Mouse (Mus musculus): ENCODE measurements at regions not wholly inside any gene's neighbourhood (a gene's known extent, or its start where the extent isn't known, plus 50 kb on each side); places are given as distances from the start of the nearest gene placed in this dataset.

- 68% methylated on average over 3 of the region's 3 CpGs for WGBS
- no peak for ATAC-seq (ENCODE audit: insufficient number of reproducible peaks, insufficient read depth, low FRiP score, low read depth)
- Histone ChIP-seq H3K27ac (ENCODE audit: low read length) (no peak overlapping the region), H3K36me3 (ENCODE audit: control insufficient read depth, insufficient read depth, low read length) (no peaks in the 10 kb centered on the region), H3K9me3 (ENCODE audit: control insufficient read depth, low read depth, low read length) (no peaks in the 10 kb centered on the region), H3K27me3 (ENCODE audit: control insufficient read depth, insufficient read depth, low read length) (no peaks in the 10 kb centered on the region), H3K4me1 (ENCODE audit: control insufficient read depth, insufficient read depth, low read length) (no peaks in the 10 kb centered on the region), H3K9ac (replicated peaks; ENCODE audit: low read depth, low read length) (no peak overlapping the region), H3K4me3 (ENCODE audit: low read depth, low read length) (no peak overlapping the region), H3K4me2 (replicated peaks; ENCODE audit: low read depth, low read length) (no peak overlapping the region)
Measured at GRCm38 (mm10) chr13:6374570-6375173, 173.3 kb upstream of the Pitrm1 start.

DNA sequence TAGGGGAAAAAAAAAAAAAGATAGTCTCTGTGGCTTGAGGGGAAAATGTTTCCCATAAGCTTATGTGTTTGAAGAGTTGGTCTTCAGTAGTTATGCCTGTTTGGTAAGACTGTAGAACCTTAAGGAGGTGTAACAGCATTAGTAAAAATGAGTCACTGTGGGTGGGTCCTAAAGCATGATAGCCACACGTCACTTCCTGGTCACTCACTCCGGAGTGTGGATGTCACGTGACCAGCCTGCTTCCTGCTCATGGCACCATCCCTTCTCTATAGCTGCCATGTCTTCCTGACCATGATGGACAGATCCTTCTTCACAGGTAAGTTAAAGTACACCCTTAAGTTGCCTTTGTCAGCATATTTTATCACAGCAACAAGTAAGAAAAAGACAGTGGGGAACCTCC, 170.0 kb upstream of the Pitrm1 start:
- 89% methylated on average over 3 of the region's 3 CpGs for WGBS
- no peak overlapping the region for H3K9ac ChIP-seq (replicated peaks; ENCODE audit: low read depth, low read length)
- H3K27ac ChIP-seq (ENCODE audit: low read length) = no peak overlapping the region
- H3K4me1 ChIP-seq (ENCODE audit: control insufficient read depth, insufficient read depth, low read length) = no peaks in the 10 kb centered on the region
- H3K4me2 ChIP-seq (replicated peaks; ENCODE audit: low read depth, low read length) = no peak overlapping the region
- no peak for ATAC-seq (ENCODE audit: insufficient number of reproducible peaks, insufficient read depth, low FRiP score, low read depth)
- no peaks in the 10 kb centered on the region for H3K36me3 ChIP-seq (ENCODE audit: control insufficient read depth, insufficient read depth, low read length)
- no peak overlapping the region for H3K4me3 ChIP-seq (ENCODE audit: low read depth, low read length)
- H3K9me3 ChIP-seq (ENCODE audit: control insufficient read depth, low read depth, low read length) = no peaks in the 10 kb centered on the region
- no peaks in the 10 kb centered on the region for H3K27me3 ChIP-seq (ENCODE audit: control insufficient read depth, insufficient read depth, low read length)

GRCm38 (mm10) chr13:6395562-6396223, 152.3 kb upstream of the Pitrm1 start:
- Histone ChIP-seq H3K27ac (ENCODE audit: low read length) (no peak overlapping the region), H3K9ac (replicated peaks; ENCODE audit: low read depth, low read length) (no peak overlapping the region), H3K4me3 (ENCODE audit: low read depth, low read length) (no peak overlapping the region), H3K36me3 (ENCODE audit: control insufficient read depth, insufficient read depth, low read length) (no peaks in the 10 kb centered on the region), H3K4me1 (ENCODE audit: control insufficient read depth, insufficient read depth, low read length) (no peaks in the 10 kb centered on the region), H3K9me3 (ENCODE audit: control insufficient read depth, low read depth, low read length) (no peaks in the 10 kb centered on the region), H3K27me3 (ENCODE audit: control insufficient read depth, insufficient read depth, low read length) (no peaks in the 10 kb centered on the region), H3K4me2 (replicated peaks; ENCODE audit: low read depth, low read length) (no peak overlapping the region)
- 53% methylated on average over 5 of the region's 5 CpGs for WGBS
- no peak for ATAC-seq (ENCODE audit: insufficient number of reproducible peaks, insufficient read depth, low FRiP score, low read depth)

DNA sequence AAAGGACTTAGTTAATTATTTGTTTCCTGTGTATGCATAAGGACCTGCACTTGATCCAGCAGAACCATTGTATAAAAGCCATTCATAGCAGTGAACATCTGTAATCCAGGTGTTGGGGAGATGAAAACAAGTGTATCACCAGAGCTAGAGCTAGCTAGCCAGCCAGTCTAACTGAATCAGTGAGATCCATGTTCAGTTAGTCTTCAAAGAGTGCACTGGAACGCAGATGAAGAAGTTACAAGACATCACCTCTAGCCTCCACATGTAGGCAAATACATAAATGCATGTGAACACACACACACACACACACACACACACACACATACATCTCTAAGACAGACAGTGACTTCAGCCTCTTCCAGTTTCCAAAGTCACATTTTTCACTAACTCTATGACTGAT, 150.3 kb upstream of the Pitrm1 start:
- no peak overlapping the region for H3K4me2 ChIP-seq (replicated peaks; ENCODE audit: low read depth, low read length)
- WGBS = 90% methylated on average over 1 of the region's 1 CpGs
- H3K9ac ChIP-seq (replicated peaks; ENCODE audit: low read depth, low read length) = no peak overlapping the region
- H3K4me3 ChIP-seq (ENCODE audit: low read depth, low read length) = no peak overlapping the region
- H3K36me3 ChIP-seq (ENCODE audit: control insufficient read depth, insufficient read depth, low read length) = no peaks in the 10 kb centered on the region
- no peaks in the 10 kb centered on the region for H3K4me1 ChIP-seq (ENCODE audit: control insufficient read depth, insufficient read depth, low read length)
- H3K27me3 ChIP-seq (ENCODE audit: control insufficient read depth, insufficient read depth, low read length) = no peaks in the 10 kb centered on the region
- H3K27ac ChIP-seq (ENCODE audit: low read length) = no peak overlapping the region
- ATAC-seq (ENCODE audit: insufficient number of reproducible peaks, insufficient read depth, low FRiP score, low read depth) = no peak
- H3K9me3 ChIP-seq (ENCODE audit: control insufficient read depth, low read depth, low read length) = no peaks in the 10 kb centered on the region

DNA sequence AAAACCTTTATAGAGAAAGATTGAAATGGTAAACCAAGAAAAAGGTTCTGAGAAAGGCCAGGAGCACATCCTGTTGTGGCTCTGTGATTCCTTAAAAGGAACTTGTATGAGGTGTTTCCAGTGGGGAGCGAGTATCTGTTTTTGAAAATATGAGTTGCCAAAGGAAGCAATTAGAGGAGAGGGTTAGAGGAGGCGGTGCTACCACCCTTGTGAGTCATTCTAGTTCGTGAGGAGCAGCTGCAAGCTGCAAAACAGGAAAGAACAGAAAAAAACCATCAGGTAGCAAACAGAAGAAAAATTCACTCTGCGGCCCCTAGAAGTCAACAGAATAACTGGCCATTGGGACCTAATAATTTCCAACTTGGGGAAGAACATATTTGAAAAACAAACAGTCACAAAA, 116.1 kb upstream of the Pitrm1 start:
- no peaks in the 10 kb centered on the region for H3K4me1 ChIP-seq (ENCODE audit: control insufficient read depth, insufficient read depth, low read length)
- H3K27me3 ChIP-seq (ENCODE audit: control insufficient read depth, insufficient read depth, low read length) = no peaks in the 10 kb centered on the region
- H3K4me2 ChIP-seq (replicated peaks; ENCODE audit: low read depth, low read length) = no peak overlapping the region
- WGBS = 56% methylated on average over 4 of the region's 4 CpGs
- no peak overlapping the region for H3K4me3 ChIP-seq (ENCODE audit: low read depth, low read length)
- H3K9me3 ChIP-seq (ENCODE audit: control insufficient read depth, low read depth, low read length) = no peaks in the 10 kb centered on the region
- H3K27ac ChIP-seq (ENCODE audit: low read length) = no peak overlapping the region
- no peaks in the 10 kb centered on the region for H3K36me3 ChIP-seq (ENCODE audit: control insufficient read depth, insufficient read depth, low read length)
- ATAC-seq (ENCODE audit: insufficient number of reproducible peaks, insufficient read depth, low FRiP score, low read depth) = no peak
- H3K9ac ChIP-seq (replicated peaks; ENCODE audit: low read depth, low read length) = no peak overlapping the region

- Histone ChIP-seq H3K4me3 (ENCODE audit: low read depth, low read length) (no peak overlapping the region), H3K9me3 (ENCODE audit: control insufficient read depth, low read depth, low read length) (no peaks in the 10 kb centered on the region), H3K4me2 (replicated peaks; ENCODE audit: low read depth, low read length) (no peak overlapping the region), H3K9ac (replicated peaks; ENCODE audit: low read depth, low read length) (no peak overlapping the region), H3K4me1 (ENCODE audit: control insufficient read depth, insufficient read depth, low read length) (no peaks in the 10 kb centered on the region), H3K27ac (ENCODE audit: low read length) (no peak overlapping the region), H3K27me3 (ENCODE audit: control insufficient read depth, insufficient read depth, low read length) (no peaks in the 10 kb centered on the region), H3K36me3 (ENCODE audit: control insufficient read depth, insufficient read depth, low read length) (no peaks in the 10 kb centered on the region)
- no peak for ATAC-seq (ENCODE audit: insufficient number of reproducible peaks, insufficient read depth, low FRiP score, low read depth)
Measured at GRCm38 (mm10) chr13:6446976-6447375, 101.0 kb upstream of the Pitrm1 start.

GRCm38 (mm10) chr13:6461363-6461762, 86.6 kb upstream of the Pitrm1 start:
- 86% methylated on average over 6 of the region's 6 CpGs for WGBS
- no peaks in the 10 kb centered on the region for H3K27me3 ChIP-seq (ENCODE audit: control insufficient read depth, insufficient read depth, low read length)
- H3K27ac ChIP-seq (ENCODE audit: low read length) = no peak overlapping the region
- no peak overlapping the region for H3K4me2 ChIP-seq (replicated peaks; ENCODE audit: low read depth, low read length)
- no peaks in the 10 kb centered on the region for H3K36me3 ChIP-seq (ENCODE audit: control insufficient read depth, insufficient read depth, low read length)
- no peak overlapping the region for H3K9ac ChIP-seq (replicated peaks; ENCODE audit: low read depth, low read length)
- no peaks in the 10 kb centered on the region for H3K4me1 ChIP-seq (ENCODE audit: control insufficient read depth, insufficient read depth, low read length)
- no peak for ATAC-seq (ENCODE audit: insufficient number of reproducible peaks, insufficient read depth, low FRiP score, low read depth)
- H3K4me3 ChIP-seq (ENCODE audit: low read depth, low read length) = no peak overlapping the region
- no peaks in the 10 kb centered on the region for H3K9me3 ChIP-seq (ENCODE audit: control insufficient read depth, low read depth, low read length)

DNA sequence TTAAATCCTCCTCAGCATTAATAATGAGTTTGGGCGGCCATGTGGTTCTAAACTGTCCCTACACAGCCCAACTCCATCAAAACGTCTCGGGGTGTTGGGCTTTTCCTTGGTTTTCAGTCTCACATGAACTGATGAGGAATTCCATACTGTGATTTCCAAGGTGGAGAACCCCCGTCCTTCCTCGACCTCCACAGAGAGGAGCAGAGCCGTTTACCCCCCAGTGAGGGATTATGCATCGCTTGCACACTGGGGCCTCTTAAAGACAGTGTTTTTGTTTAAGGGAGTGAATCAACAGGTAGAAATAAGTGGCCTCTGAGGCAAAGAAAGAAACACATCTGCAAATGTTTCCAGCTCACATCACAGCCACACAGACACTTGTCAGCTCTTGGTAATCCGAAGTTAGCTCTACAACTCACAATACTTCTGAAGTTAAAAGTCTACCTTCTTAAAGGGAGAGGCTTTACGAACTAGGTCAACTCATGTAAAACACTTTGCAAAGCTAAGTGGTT, 82.0 kb upstream of the Pitrm1 start:
- H3K4me2 ChIP-seq (replicated peaks; ENCODE audit: low read depth, low read length) = no peak overlapping the region
- H3K9me3 ChIP-seq (ENCODE audit: control insufficient read depth, low read depth, low read length) = no peaks in the 10 kb centered on the region
- H3K27me3 ChIP-seq (ENCODE audit: control insufficient read depth, insufficient read depth, low read length) = no peaks in the 10 kb centered on the region
- 0 out of 2 replicates have a peak, but pooled peaks cover 5% of the 10 kb centered on the region for H3K4me1 ChIP-seq (ENCODE audit: control insufficient read depth, insufficient read depth, low read length)
- ATAC-seq (ENCODE audit: insufficient number of reproducible peaks, insufficient read depth, low FRiP score, low read depth) = no peak
- WGBS = 37% methylated on average over 9 of the region's 9 CpGs
- H3K36me3 ChIP-seq (ENCODE audit: control insufficient read depth, insufficient read depth, low read length) = no peaks in the 10 kb centered on the region
- H3K27ac ChIP-seq (ENCODE audit: low read length) = no peak overlapping the region
- no peak overlapping the region for H3K4me3 ChIP-seq (ENCODE audit: low read depth, low read length)
- no peak overlapping the region for H3K9ac ChIP-seq (replicated peaks; ENCODE audit: low read depth, low read length)

Data from stomach, embryonic 14.5 days (tissue).